ENCODE assay signal across 8 mouse cellular contexts in genomic region chr13:22006334-22007120, GRCm38 (mm10). TPM values are rescaled to one million over a fixed set of nuclear protein-coding genes. Genes with fewer than 3 reads are reported as not detected.
DNase-seq lines count a peak whose midpoint lies in the region; ATAC-seq and TF ChIP-seq lines count a peak whose summit lies in the region.
"Had no signal": no experiment of that assay in that cellular context is flagged by ENCODE, and none has a peak within 500 bp of the region (broad histone marks: within the 10 kb centered on the region; RNA-seq: fewer than 3 reads in every experiment).

No protein-coding gene starts in this region.

- H3K4me3 ChIP-seq in G1E (ENCODE audit: low read depth, low read length): peak overlapping the region; percentile 70
- peak overlapping the region; percentile 75 for H3K4me3 ChIP-seq in bone marrow macrophage, adult 2 months (ENCODE audit: insufficient read depth, low read length)
- H3K4me3 ChIP-seq in heart, embryonic 12.5 days: peak overlapping the region; percentile 56

- TF ChIP-seq CTCF in G1E (IDR thresholded peaks at IDR 0.05; ENCODE audit: low read depth, low read length): no peak
- TF ChIP-seq CTCF in bone marrow macrophage, adult 2 months (IDR thresholded peaks at IDR 0.05; ENCODE audit: low read depth, low read length): no peak

- no peak for TF ChIP-seq POLR2A in bone marrow macrophage, adult 2 months (IDR thresholded peaks at IDR 0.05; ENCODE audit: borderline replicate concordance, low read depth, low read length)

- no peak overlapping the region for H3K27ac ChIP-seq in bone marrow macrophage, adult 2 months (ENCODE audit: insufficient read depth, low read depth, low read length)
- H3K27ac ChIP-seq in heart, embryonic 12.5 days (ENCODE audit: poor library complexity, severe bottlenecking): no peak overlapping the region

- under 1% methylated on average over 38 of the region's 38 CpGs for WGBS in heart, embryonic 12.5 days

- no peaks in the 10 kb centered on the region for H3K9me3 ChIP-seq in G1E (replicated peaks)
- H3K9me3 ChIP-seq in heart, embryonic 12.5 days (replicated peaks): no peaks in the 10 kb centered on the region

- H3K36me3 ChIP-seq in G1E (replicated peaks): no peaks in the 10 kb centered on the region
- no peaks in the 10 kb centered on the region for H3K36me3 ChIP-seq in heart, embryonic 12.5 days

- H3K27me3 ChIP-seq in G1E (ENCODE audit: insufficient read depth, low read length): peaks cover 90% of the 10 kb centered on the region
- peaks cover 98% of the 10 kb centered on the region for H3K27me3 ChIP-seq in heart, embryonic 12.5 days (replicated peaks)

- DNase-seq in G1E (ENCODE audit: low spot score): no peak
- DNase-seq in kidney, postnatal 36 days: peak; percentile 34 to 59
- peak; percentile 59 to 79 for DNase-seq in spleen, postnatal 4 days (ENCODE audit: low spot score in 2 of 2)
- DNase-seq in right cerebral cortex, postnatal 14 days: no peak

- no peak for ATAC-seq in G1E (ENCODE audit: extremely low read depth, insufficient number of reproducible peaks, low FRiP score, poor library complexity, severe bottlenecking)
- ATAC-seq in heart, embryonic 12.5 days (ENCODE audit: insufficient number of reproducible peaks, low FRiP score): peak; percentile 84
- ATAC-seq in megakaryocyte progenitor cell, adult 5-6 weeks (replicated peaks; ENCODE audit: poor library complexity): peak; percentile 54

- peak overlapping the region; percentile 59 for H3K9ac ChIP-seq in heart, embryonic 12.5 days

- H3K4me2 ChIP-seq in heart, embryonic 12.5 days: peak overlapping the region; percentile 99

- peaks cover 30% of the 10 kb centered on the region for H3K4me1 ChIP-seq in G1E (ENCODE audit: insufficient read depth, low read depth, low read length)
- peaks cover 30% of the 10 kb centered on the region for H3K4me1 ChIP-seq in bone marrow macrophage, adult 2 months (ENCODE audit: control insufficient read depth, insufficient read depth, low read length)
- peaks cover 12% of the 10 kb centered on the region; the same call in 1 of the 2 replicates for H3K4me1 ChIP-seq in heart, embryonic 12.5 days (replicated peaks)

RNA-seq across cellular contexts. Expression of gene Prss16, which starts 3.0 kb away (rescaled TPM):
- total RNA-seq in G1E (2014; fragmentation: Nextera tagmentation) (not detected in 2 replicates), G1E (2017) (0.22 and 0.23 TPM in 2 replicates)
- 0.03 and 0.04 TPM in 2 replicates for polyA plus RNA-seq in G1E (2012)
- 3.0 and 3.4 TPM in 2 replicates for polyA plus RNA-seq in bone marrow macrophage, adult 2 months (2012; ENCODE audit: insufficient read depth, insufficient read length, missing spikeins)
- polyA plus RNA-seq in heart, embryonic 12.5 days (2016; fragmentation: Nextera tagmentation; extraction: Ambion mirVana): 0.17 and 0.28 TPM in 2 replicates
- 17.0 and 19.9 TPM in 2 replicates for total RNA-seq in megakaryocyte progenitor cell, adult 5-6 weeks (2015)
- total RNA-seq in megakaryocyte progenitor cell, adult 5-6 weeks (2017): 11.4 and 12.2 TPM in 2 replicates

RNA-seq across cellular contexts. Expression of gene Pom121l2, which starts 25.5 kb away (rescaled TPM):
- not detected in 2 replicates for total RNA-seq in G1E (2014; fragmentation: Nextera tagmentation)
- total RNA-seq in G1E (2017): not detected in 2 replicates
- polyA plus RNA-seq in G1E (2012): not detected in 2 replicates
- polyA plus RNA-seq in bone marrow macrophage, adult 2 months (2012; ENCODE audit: insufficient read depth, insufficient read length, missing spikeins): not detected in 2 replicates
- polyA plus RNA-seq in heart, embryonic 12.5 days (2016; fragmentation: Nextera tagmentation; extraction: Ambion mirVana): 0.13 and 0.14 TPM in 2 replicates
- total RNA-seq in megakaryocyte progenitor cell, adult 5-6 weeks (2015): 0.05 and 0.25 TPM in 2 replicates
- total RNA-seq in megakaryocyte progenitor cell, adult 5-6 weeks (2017): 0.10 TPM in 1 of 2 replicates, not detected in the other
- total RNA-seq: left cerebral cortex, postnatal 25 days had no signal

RNA-seq across cellular contexts. Expression of gene Hist1h2ah, which starts 28.8 kb away (rescaled TPM):
- total RNA-seq in G1E (2014; fragmentation: Nextera tagmentation) (177 and 303 TPM in 2 replicates), G1E (2017) (2,043 and 4,016 TPM in 2 replicates)
- polyA plus RNA-seq in G1E (2012): 5,681 and 9,617 TPM in 2 replicates
- polyA plus RNA-seq in bone marrow macrophage, adult 2 months (2012; ENCODE audit: insufficient read depth, insufficient read length, missing spikeins): not detected in 2 replicates
- 3.7 and 5.0 TPM in 2 replicates for polyA plus RNA-seq in heart, embryonic 12.5 days (2016; fragmentation: Nextera tagmentation; extraction: Ambion mirVana)
- total RNA-seq in megakaryocyte progenitor cell, adult 5-6 weeks (2015): 1.9 and 2.2 TPM in 2 replicates
- total RNA-seq in megakaryocyte progenitor cell, adult 5-6 weeks (2017): 923 and 1,838 TPM in 2 replicates

RNA-seq across cellular contexts. Expression of gene Hist1h2bk, which starts 29.1 kb away (rescaled TPM):
- total RNA-seq in G1E (2014; fragmentation: Nextera tagmentation) (229 and 286 TPM in 2 replicates), G1E (2017) (1,693 and 2,296 TPM in 2 replicates)
- polyA plus RNA-seq in G1E (2012): 11.8 and 30.4 TPM in 2 replicates
- polyA plus RNA-seq in bone marrow macrophage, adult 2 months (2012; ENCODE audit: insufficient read depth, insufficient read length, missing spikeins): 2.9 and 5.5 TPM in 2 replicates
- polyA plus RNA-seq in heart, embryonic 12.5 days (2016; fragmentation: Nextera tagmentation; extraction: Ambion mirVana): 2.3 and 3.6 TPM in 2 replicates
- 65.4 and 83.1 TPM in 2 replicates for total RNA-seq in megakaryocyte progenitor cell, adult 5-6 weeks (2015)
- 1,827 and 2,239 TPM in 2 replicates for total RNA-seq in megakaryocyte progenitor cell, adult 5-6 weeks (2017)

RNA-seq across cellular contexts. Expression of gene Hist1h4i, which starts 34.6 kb away (rescaled TPM):
- 26.2 and 52.2 TPM in 2 replicates for total RNA-seq in G1E (2014; fragmentation: Nextera tagmentation)
- total RNA-seq in G1E (2017): 284 and 309 TPM in 2 replicates
- 12.6 and 17.3 TPM in 2 replicates for polyA plus RNA-seq in G1E (2012)
- 7.5 and 8.2 TPM in 2 replicates for polyA plus RNA-seq in bone marrow macrophage, adult 2 months (2012; ENCODE audit: insufficient read depth, insufficient read length, missing spikeins)
- 10.4 and 12.2 TPM in 2 replicates for polyA plus RNA-seq in heart, embryonic 12.5 days (2016; fragmentation: Nextera tagmentation; extraction: Ambion mirVana)
- total RNA-seq in megakaryocyte progenitor cell, adult 5-6 weeks (2015): 38.4 and 42.3 TPM in 2 replicates
- 83.0 and 89.0 TPM in 2 replicates for total RNA-seq in megakaryocyte progenitor cell, adult 5-6 weeks (2017)

Comparison
In these comparisons a context has a peak if more than half of its experiments do, and no peak if none do; other contexts are left out.
1. DNase-seq: peak in kidney, postnatal 36 days (2 of 2) and spleen, postnatal 4 days (2 of 2); none in G1E (single experiment) and right cerebral cortex, postnatal 14 days (single experiment).
2. RNA of gene Hist1h2ah, which starts 28.8 kb away (polyA plus RNA-seq): 5,681 to 9,617 TPM in G1E; 3.7 to 5.0 TPM in heart, embryonic 12.5 days and not detected in bone marrow macrophage, adult 2 months; every median in the first group is over 100 times any median in the second.
3. Peak in every context shown above with its lines, with median percentiles within 50 percentile points of each other: H3K4me3 ChIP-seq.